Mouse (Mus musculus) cerebellum, adult (tissue): ENCODE measurements at regions not wholly inside any gene's neighbourhood (a gene's known extent, or its start where the extent isn't known, plus 50 kb on each side); places are given as distances from the start of the nearest gene placed in this dataset.

Source experiments
- ATAC-seq: cut with Nextera tagmentation; 2 replicates; pipeline ENCODE4 v1.9.2; 2017; ENCODE audit warnings: mild to moderate bottlenecking, moderate library complexity, mixed read lengths; ENCODE audit not compliant: insufficient number of reproducible peaks, low FRiP score, low TSS enrichment

DNA sequence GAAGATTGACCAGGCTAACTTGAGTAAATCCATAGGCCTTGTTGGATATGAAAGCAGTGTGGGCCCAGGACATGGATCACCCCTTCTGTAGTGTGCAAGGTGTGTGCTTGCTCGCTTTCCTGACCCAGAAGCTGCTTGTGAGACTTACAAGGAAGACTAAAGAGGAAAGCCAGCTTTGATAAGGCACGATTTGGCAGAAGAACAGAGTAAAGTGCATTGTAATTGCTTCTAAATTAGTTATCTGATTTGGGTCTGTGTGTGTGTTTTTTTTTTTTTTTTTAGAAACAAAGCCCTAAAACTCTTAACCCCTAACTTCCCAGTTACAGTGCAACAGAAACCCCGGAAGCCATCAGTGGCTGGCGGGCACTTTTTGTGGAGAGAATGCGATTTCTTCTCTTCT lies 283.2 kb downstream of the Pten start:
- no peak for ATAC-seq

DNA sequence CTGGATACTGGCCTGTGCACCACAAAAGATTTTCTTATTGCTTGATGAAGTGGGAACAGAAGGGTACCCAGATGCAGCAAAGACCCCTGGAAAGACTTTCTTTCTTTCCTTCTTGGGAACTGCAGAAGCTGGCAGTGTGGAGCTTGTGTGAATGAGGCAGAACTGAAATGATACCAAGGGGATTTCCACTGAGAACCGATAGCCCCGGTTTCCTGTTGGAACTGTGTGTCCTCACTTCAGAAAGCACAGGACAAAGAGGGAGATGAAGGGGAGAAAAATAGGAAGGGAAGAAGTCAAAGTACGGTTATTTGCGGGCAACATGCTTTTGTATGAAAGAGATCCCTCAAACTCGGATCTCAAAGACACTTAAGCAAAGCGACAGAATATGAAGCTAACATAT lies 283.7 kb downstream of the Pten start:
- ATAC-seq: no peak

DNA sequence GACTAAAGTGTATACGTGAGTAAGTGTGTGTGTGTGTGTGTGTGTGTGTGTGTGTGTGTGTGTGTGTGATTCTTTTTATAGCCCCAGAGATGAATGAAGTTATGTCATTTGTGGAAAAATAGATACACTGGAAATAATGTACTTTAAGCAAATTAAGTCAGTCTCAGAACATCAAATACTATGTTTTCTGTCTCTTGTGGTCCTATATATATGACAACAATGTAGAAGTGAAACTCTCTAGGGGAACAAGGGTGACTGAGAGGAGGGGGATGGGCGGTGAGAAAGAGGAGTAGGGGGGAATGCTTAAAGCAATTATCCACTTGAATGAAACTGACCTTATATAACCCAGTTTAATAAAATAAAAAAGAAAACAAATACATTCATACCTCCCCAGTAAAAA lies 285.5 kb downstream of the Pten start:
- ATAC-seq: no peak

DNA sequence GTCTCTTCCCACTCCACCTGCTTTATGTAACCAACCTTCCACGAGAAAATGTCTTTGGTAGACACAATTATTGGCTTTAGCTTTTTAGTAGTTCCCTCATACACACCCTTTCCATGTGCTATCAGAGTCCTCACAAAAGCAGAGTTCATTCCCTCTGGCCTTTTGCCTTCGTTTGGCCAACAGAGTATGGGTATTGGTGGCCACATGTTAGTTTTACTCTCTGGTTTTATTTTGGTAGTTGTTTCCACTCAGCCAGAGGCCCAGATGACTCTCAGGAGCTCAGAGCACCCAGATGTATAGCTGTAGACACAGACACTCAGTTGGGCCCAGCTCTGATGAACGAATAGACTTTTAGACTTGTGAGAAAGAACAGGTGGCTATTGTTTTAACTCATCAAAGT lies 286.4 kb downstream of the Pten start:
- no peak for ATAC-seq

DNA sequence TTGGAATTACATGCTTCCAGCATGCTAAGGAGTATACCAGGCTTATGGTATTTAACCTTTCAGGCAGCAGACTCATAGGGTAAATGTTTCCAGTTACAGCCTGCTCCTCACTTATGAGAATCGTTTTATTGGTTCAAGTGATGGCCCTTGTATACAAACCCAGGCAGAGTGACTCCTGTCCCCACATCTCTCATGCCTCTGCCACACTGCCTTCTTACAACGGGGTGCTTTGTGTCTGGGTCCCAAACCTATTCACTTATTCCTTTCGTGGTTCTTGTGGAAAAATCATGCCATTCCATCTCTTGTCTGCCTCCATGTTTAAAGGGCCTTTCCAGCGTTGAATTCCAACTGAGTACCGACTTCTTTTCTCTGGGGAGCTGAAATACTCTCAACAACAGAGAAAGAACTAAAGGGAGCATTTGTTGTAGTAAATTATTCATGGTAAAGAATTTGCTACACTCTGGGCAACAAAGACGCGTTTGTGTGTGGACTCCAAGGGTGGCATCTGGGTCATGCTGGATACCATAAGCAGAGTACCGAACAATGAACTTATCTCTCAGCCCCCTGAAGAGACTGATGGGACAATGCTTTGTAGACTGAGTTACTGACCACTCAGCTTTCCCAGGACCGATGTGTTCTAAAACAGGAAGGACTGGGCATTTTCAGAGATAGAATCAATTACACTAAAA lies 291.6 kb downstream of the Pten start:
- ATAC-seq: no peak

DNA sequence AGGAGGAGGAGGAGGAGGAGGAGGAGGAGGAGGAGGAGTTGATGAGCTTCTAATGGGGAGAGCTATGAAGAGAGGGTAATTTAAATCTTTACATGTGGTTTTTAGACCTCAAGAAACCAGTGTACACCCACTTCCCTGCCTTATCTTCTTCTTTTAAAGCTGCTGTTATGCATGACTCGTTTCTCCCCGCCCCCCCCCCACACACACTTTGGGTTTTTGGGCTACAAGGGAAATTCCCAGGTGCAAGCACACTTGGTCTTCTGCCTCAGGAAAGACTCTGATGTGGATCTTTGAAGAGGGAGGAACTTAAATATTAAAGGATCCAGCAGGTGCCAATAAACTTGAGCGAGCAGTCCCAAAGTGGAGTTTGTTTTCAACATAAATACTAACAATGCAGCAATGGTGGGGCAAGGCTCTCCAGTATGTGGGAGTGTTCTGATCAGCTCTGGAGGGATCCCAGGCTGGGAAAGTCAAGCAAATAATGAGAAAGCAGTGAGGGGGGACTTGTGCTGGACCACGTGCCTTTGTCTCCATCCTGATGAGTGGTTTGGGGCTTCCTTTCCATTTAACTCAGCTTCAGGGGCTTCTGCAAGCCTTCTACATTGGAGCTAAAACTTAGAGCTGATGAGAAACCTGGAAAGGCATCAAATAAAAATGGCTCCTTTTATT lies 296.0 kb downstream of the Pten start:
- no peak for ATAC-seq

DNA sequence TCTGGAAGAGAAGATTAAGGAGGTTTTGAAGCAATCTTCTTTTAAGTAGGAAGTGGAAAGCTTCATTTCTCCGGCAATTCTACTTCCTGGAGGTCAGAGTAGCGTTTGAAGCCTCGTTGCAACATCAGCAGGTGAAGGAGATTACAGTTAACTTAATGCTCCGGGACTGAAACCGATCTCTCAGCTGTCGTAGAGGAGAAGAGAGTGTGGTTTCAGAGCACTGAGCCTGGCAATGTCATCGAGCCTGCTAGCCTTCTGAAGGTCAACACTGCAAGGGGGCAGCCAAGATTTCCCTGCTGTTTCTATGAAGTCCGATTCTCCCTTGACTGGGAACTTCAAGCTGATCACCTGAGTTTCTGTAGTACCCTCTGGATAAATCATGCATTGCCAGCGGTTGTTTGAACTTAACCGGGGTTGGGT lies 299.1 kb downstream of the Pten start:
- ATAC-seq: no peak

DNA sequence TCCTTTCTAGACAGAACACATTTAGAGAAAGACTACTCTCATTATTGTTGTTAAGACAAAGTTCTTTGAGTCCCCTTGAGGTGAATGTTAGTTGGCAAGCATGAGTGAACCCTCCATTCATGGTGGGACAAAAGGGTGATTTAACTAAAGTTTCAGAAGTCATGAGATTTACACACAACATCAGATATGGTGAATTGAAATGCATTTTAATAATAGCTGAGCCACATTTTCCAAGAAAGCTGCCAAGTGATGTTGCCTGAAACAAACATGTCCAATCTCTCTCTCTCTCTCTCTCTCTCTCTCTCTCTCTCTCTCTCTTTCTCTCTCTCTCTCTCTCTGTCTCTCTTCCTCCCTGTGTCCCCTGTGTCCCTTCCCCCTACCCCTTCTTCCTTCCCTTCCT lies 303.7 kb downstream of the Pten start:
- ATAC-seq: no peak

DNA sequence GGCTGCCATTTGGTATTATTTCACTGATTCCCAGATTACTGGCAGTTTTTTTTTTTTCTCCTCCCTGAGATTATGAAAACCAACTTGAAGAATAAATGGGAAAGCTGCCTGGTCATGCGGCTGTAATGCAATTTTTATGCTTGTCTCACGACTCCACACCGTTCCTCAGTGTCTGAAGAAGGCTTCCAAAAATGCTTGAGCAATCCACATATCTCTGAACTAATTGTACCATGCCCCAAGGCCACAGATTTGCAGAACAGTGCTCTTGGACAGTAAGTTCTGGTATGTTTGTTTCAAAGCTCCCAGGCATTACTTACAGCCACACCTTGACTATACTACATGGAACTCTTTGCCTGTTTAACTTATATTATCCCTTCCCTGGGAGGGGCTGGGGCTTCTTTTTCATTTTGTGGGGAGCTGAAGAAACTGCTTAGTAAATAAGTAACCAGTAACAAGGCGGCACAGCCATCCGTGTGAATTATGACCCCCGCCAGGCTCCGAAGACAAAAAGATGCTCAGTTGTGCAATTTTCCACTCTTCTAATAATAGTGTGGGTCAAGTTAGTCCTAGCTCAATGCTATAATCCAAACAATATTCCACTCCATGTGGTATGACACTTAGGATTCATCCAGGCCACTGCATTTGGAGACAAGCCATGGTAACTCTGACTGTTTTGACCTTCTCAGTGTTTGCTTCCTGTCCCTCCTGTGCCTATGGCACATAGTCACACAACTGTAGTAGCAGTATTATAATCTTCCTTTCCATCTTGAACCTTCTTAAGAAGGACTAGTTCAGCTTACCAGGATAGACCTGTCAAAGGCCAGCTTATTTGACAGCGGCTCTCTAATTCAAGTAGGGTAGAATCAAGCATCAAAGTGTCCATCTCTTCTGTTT lies 305.1 kb downstream of the Pten start:
- no peak for ATAC-seq

DNA sequence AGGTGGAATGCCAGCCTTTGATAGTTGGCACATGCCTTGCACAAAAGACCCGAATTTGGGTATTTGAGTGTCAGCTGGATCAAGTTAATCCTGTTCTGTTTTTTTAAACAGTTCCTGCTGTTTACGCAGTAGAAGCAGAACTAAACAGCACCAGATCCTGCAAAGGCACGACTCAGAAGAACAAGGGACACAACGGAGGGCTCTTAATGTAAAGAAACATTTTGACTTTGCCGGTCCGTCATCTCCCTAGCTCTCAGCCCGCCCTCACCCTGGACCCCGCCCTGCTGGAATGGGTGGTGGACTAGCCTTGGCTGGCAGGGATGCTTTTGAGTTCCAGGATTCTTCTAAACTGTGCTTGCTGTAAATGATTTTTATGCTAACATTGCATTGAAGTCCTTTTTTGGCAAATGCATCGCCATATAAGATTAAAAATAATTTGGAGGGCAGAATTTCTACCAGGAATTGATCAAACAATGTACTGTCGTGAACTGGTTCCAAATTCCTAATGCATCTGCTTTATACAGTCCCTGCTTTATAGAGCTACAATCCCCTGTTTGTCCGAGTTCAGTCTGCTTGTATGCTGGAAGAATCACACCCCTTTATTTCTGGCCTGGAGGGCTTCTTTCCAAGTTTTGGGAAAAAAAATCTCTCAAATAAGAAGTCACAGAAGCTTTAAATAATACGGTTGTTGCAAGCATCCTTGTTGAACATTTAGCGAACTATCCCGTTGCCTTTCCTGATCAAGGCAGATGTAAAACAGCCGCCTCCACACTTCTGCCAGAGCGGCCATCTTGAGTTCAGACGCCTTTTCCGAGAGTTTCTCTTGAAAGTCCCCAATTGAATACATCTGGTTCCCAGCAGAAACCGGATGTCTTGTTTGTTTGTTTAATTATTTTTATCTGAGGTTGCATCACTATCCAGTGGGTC lies 308.2 kb downstream of the Pten start:
- no peak for ATAC-seq

DNA sequence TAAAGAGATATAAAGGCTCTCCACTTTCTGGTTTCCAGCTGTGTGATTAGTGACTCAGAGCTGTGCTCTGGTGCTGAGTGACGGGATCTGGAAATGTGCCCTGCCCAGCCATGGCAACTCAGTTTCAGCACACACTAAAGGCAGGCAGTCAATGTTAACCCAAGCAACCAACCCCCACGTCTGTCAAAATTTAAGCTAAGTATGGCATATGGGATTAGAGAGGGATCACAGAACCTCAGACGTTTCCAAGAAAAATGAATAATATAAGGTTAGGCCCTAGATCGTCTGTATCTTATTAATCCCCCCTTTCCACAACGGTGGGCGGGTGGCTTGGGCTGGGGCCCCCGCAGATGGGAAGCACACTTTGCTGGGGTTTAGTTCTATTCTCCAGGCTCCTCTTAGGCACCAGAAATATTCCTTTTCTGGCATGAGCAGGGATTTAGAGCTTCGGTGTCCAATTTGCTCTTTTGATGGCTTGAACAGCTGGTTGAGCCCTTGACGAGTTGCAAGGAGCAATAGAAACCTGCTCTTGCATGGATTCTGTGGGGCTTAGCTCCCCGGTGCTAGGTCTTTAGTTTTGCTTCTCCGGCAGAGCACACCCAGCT lies 311.2 kb downstream of the Pten start:
- no peak for ATAC-seq

DNA sequence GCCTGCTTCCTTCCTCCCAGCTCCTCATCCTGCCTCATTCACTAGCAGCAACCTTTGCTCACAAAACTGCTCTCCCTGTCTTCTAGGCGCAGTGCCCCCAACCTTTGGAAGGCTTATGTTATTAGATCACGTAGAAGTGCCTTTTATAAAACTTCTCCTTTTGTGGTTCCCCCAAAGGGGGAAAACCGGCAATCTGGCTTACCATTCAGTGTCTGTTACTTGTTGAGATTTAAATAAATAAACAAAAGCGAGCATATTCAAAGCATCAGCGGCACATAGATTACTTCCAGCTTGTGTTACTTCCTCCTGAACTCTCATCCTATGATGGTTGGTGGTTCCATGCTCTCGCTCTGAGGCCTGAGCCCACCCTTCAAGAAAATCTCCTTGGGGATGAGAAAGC lies 312.5 kb downstream of the Pten start:
- ATAC-seq: no peak

DNA sequence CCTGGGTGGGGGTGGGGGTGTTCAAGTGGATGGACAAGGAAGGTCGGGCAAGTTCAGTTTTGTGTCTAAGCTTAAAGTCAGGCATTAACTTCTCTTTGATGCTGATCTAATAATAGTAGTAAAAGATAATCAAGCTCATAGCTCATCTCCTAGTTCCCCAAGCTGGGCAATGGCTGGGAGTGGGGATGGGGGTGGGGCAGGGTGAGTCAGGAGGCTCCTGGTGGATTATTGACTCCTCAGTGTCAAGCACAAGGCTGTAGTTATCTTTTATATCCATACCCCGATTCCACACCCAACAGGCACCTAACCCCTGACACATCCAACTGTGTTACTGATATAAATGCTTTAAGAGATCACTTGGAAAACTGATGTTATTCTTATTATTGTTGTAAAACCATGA lies 315.0 kb downstream of the Pten start:
- ATAC-seq: no peak

DNA sequence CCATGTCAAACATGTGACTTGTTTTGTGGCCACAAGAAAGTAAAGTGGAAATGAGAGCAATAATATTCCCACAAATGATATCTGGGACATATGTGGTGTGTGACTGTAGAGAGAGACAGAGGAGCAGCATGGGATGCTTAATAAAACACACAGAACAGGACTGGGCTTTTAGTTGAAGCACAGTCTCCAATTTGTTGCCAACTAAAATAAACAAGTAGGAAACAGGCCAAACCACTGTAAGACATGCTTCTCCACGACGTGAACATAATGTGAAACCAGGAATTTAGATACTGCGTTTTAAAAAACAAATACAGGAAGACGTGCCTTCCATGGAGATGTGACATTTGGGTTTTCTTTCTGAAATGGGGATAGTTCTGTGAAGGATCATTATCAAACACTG lies 317.2 kb downstream of the Rnls start:
- no peak for ATAC-seq

DNA sequence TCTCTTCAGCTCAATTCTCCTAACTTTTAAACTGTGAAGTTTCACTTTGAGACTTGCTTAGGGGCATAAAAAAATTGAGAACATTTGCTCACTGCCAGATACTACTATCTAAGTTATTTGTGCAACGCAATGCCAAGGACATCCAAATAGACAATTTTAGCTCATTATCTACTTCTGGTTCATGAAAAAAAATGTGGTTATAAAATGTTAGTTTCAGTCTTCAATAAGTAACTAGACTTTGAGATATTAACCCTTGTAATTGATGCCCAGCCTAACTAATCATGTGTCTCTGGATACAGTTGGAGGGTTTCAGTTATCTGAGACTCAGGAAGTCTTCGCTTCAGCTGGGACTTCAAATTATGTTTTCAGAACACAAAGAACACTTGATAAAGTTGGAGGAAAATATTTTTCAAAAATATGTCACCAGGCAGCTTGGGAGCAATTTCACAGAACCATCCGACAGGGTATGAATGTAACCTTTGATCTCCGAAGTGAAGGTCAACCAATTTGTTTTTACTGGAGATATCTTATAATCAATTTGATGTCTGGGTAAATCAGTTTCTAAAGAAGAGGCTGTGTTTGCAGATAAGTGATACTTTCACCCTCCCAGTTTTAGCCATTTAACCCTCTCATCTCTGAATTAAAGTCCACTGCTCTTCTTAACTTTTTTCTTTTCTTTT lies 313.3 kb downstream of the Rnls start:
- no peak for ATAC-seq

DNA sequence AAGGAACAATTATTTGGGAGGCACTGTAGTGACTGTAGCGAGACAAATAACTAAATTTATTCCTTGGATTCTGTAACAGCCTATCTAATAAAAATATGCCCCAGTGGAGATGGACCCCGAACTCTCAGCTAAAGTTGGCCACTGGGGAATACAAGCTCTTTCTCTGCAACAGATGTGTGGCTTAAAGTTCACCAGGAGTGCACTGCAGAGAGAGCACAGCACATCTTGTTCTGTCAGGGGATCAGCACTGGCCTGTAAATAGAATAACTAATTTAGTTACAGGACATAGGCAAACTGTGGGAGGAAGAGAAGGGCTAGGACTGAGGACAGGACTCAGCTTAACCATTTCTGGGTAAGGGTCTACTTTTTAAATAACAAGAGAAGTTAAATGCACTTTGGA lies 312.1 kb downstream of the Rnls start:
- ATAC-seq: no peak

DNA sequence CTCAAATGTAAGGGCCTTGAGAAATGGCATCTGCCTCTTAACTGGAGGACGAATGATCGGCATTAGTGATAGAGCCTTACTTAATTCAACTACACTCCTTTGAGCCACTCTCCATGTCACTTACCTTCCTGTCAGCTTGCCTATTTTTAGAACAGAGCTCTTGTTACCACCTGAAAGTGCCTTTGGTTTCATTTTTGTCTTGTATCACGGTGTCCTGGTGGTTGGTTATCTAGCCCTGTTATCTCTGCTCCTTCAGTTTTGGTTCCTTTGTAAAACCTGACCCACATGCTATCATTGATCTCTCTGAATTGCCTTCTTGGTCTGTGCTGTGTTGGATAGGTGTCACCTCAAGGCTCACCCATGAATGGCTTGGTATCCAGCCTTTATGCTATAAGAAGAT lies 310.6 kb downstream of the Rnls start:
- ATAC-seq: no peak

DNA sequence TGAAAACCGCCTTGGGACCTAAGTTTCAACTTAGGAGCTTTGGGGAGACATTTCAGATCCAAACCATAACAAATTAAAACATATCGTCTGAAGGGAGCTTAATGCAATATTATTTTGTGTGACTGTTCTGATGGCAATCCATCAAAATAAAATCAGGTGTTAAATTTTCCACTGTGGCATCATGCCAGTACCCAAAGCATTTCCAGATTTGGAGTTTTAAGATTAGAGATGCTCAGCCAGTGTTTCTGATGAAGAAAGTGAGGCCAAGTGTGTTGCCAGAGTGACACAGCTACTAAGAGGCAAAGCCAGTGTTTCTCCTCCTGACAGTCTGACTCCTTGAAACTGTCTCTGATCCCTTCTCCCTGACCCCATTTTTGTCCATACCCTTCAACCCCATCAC lies 308.7 kb downstream of the Rnls start:
- ATAC-seq: no peak

DNA sequence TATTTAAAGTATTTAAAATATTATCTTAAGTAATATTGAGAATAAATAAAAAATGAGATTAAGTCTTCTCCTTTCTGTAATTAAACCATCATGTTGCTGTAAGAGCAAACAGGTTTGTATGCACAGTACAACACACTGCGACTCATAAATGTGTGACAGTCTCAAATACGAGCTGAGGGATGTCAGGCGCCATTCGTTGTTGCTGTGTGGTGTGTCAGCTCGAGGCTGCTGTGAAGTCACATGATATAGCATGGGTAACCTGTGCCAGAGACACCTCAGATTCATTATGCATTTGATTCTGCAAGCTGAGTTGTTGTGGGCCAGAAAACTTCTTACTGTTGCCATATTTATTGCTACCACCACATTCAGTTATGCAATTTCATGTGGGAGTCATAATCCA lies 307.4 kb downstream of the Rnls start:
- ATAC-seq: no peak
